Mouse (Mus musculus): ENCODE measurements at regions not wholly inside any gene's neighbourhood (a gene's known extent, or its start where the extent isn't known, plus 50 kb on each side); places are given as distances from the start of the nearest gene placed in this dataset.

DNA sequence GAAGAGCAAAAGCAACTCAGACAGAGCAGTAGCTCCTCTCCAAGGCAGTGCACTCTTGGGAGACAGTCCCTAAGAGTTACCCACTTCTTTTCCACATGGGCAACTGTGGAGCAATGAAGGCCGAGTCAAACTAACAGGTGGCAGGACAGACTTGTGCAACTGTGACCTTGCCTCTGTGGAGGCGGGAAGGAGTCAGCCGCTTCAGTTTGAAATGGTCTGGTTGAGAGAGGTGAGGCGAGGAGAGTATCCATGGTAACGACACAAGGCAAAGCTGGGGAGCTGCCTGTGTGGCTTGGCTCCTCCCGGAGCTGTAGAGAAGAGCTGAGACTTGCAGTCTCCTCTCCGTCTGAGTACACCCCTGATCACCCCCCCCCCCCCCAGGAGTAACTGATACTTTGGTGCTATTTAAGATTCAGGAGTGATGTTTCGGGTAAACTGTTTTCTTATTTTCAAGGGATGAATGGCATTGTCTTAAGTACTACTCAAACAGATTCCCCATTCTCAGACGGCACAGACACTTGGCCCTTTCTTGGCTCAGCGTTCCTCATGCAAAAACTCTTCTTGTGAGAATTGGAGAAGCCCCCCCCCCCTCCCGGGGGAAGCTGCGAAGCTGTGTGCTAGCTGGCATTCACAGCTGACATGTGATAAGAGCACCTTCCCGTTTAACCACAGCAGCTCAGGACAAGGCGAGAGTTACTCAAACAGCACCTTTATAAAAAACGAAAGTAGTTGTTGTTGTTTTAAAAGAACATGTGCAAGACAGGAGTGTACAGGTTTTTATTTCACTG lies 54.9 kb upstream of the Chst1 start:
- no peak for DNase-seq (ENCODE audit: low spot score)

GRCm38 (mm10) chr2:92540841-92541240 lies 58.7 kb upstream of the Chst1 start:
- no peak for DNase-seq (ENCODE audit: low spot score)

GRCm38 (mm10) chr2:92531996-92532395 lies 67.5 kb upstream of the Chst1 start:
- no peak for DNase-seq (ENCODE audit: low spot score)

- no peak for DNase-seq (ENCODE audit: low spot score)
Observed at GRCm38 (mm10) chr2:92530677-92531076, 68.8 kb upstream of the Chst1 start.

GRCm38 (mm10) chr2:92529670-92530322 lies 69.5 kb upstream of the Slc35c1 start:
- DNase-seq (ENCODE audit: low spot score) = no peak

GRCm38 (mm10) chr2:92529071-92529641 lies 68.8 kb upstream of the Slc35c1 start:
- peak; percentile 86 for DNase-seq (ENCODE audit: low spot score)

DNA sequence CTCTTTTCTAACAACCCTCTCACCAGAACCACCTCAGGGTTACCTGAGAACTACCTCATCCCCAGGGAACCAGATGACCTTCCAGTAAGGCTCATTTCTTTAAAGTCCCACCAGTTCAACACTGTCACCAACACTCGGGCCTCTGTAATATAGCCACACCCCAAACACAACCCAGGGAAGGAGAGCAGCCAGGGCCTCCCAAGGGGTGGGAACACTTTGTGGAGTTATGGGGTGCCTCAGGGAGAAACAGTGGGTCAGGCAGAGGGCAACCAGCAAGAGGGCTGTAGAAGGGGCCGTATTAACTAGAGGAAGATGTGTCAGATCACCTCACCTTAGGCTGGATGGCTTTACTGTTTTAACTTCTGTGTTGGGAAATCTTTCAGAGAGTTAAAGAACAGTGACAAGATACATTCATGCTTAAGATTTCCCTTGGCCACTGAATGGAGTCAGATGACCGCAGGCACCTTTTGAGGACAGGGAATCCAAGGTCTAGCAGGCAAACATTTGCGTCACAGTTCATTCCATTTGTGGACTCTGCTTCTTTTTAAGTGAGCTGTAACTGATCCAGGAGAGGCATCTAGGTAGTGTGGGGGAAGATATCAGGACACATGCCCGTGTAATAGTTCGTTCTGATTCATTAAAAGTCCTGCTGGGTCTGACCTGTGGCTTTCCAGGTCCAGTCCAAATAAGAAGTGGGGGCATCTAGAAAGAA lies 67.9 kb upstream of the Slc35c1 start:
- peak; percentile 49 for DNase-seq (ENCODE audit: low spot score)

GRCm38 (mm10) chr2:92526676-92527395 lies 66.5 kb upstream of the Slc35c1 start:
- no peak for DNase-seq (ENCODE audit: low spot score)

DNA sequence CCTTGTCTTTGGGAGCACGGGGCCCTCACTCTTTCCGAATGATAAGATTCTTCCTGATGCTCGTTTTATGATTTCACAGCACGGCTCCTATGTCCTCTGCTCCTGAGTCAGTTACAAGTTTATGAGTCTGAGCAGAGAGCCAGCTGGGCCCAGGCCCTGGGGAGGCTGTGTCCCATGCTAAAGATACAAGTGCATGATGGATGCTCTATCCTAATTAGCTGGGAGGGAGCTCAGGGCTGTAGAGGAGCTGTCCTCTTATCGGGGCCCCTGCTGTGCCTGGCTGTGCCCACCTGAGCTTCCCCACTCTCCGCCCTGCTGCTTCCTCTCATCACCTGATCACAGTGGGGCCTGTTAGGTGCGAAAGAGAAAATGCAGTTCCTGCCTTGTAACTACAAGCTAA lies 65.3 kb upstream of the Slc35c1 start:
- no peak for DNase-seq (ENCODE audit: low spot score)

DNA sequence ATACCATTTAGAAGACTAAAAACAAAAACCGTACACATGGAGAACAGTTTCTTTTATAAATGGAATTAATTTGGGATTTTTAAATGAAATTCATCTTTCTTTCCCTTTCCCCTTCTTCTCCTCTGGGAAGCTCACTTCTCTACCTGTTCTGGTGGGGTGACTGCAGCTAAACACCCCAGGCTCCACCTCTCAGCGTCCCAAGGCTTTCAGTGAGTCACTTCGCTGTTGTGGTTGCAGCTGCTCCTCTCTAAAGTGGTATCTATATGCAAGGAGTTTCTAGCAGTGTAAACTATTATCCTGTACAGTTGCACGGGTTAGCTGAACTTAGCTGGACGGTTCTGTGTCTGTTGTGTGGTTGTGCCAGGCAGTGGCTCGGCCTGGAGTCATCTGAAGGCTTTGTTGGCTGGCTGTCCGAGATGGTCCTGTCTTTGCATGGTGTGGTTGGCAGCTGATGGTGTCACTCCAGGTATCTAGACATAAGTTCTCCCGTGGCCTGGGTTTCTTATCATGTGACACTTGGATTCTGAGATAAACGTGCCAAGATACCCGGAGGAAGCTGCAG lies 64.8 kb upstream of the Slc35c1 start:
- no peak for DNase-seq (ENCODE audit: low spot score)

DNA sequence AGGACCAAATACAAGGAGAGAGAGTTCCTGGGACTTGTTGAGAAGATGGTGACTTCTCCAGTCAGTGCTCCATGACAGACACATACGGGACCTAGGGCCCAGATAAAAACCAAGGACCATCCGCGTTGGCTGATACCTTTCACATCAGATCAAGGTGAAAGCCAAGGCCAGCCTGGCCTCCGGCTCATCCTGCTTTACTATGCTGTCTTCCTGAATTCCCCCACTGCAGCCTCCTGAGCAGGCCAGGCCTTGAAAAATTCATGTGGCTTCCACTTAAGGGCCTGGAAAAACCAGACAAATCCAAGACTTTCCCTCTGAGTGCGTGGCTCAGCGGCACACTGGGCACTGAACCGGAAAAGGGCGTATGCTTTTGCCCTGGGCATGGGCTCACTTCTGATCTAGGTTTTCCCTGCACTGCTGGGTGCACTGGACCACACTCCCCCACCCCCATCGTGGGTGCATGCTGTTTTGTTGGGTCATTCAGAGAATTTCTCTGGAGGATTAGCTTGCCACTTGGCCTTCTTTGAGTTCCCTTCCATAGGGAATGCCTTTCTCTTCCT lies 64.1 kb upstream of the Slc35c1 start:
- no peak for DNase-seq (ENCODE audit: low spot score)

DNA sequence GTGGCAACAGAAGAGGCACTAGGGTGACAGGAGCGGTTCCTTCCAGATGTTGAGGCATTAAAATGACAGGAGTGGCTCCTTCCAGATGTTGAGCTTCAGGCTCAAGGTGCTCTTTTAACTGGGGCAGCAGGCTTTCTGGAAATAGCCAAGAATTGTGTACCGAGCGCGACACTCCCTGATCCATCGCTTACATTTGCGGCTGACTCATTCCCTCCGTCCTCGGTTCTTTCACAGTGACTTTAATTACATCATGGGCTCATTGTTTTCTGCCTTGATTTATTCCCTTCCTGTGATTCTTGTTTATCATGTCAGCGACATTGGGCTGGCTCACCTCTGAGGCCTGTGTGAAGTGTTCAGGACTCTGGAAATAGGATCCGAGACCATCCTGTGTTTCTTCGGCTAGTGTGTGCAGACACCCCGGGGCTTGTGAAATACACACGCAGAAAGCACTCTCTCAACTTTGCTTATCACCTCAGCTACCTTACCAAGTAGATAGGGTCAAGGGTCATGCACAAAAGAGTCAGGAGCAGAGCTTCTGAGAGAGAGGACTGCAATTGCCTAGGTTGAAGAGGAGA lies 63.1 kb upstream of the Slc35c1 start:
- DNase-seq (ENCODE audit: low spot score) = peak; percentile 52

- DNase-seq (ENCODE audit: low spot score) = peak; percentile 49
Observed at GRCm38 (mm10) chr2:92521527-92521926, 61.2 kb upstream of the Slc35c1 start.

GRCm38 (mm10) chr2:92519396-92519795 lies 59.1 kb upstream of the Slc35c1 start:
- DNase-seq (ENCODE audit: low spot score) = no peak

DNA sequence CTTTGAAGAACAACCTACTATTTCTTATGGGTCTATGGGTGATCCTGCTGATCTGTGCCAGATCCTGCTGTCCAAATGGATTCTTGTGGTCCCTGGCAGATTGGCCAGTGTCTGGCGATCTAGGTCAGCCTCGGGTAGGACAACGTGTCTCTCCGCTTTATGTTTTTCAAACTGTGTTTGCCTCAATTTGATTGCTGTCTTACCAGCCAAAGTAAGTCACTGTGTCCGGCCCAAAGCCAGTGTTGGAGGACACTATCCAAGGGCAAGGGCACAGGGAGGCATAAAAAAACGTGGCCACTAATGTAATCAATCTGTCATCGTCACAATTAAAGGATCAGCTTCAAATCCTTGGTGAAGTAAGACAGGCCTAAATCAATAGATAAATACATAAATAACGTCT lies 58.6 kb upstream of the Slc35c1 start:
- DNase-seq (ENCODE audit: low spot score) = no peak

DNA sequence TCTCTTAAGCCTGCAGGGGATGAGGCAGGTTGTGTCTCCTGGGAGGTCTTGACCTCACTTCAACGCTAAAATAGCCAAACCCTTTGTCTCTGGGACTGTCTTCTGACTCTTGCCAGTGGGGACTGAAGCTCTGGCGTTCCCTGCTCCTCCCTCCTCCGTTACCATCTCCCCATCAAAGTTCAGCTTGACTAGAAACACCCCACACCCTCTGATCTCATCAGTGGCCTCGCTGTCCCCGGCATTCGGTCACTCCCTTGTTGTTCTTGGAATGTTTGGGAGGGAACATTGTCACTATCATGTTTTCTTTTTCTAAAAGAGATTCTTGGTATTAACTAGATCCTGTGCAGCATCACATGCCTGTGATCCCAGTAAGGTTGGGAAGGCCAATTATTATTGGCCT lies 54.6 kb upstream of the Slc35c1 start:
- DNase-seq (ENCODE audit: low spot score) = no peak

DNA sequence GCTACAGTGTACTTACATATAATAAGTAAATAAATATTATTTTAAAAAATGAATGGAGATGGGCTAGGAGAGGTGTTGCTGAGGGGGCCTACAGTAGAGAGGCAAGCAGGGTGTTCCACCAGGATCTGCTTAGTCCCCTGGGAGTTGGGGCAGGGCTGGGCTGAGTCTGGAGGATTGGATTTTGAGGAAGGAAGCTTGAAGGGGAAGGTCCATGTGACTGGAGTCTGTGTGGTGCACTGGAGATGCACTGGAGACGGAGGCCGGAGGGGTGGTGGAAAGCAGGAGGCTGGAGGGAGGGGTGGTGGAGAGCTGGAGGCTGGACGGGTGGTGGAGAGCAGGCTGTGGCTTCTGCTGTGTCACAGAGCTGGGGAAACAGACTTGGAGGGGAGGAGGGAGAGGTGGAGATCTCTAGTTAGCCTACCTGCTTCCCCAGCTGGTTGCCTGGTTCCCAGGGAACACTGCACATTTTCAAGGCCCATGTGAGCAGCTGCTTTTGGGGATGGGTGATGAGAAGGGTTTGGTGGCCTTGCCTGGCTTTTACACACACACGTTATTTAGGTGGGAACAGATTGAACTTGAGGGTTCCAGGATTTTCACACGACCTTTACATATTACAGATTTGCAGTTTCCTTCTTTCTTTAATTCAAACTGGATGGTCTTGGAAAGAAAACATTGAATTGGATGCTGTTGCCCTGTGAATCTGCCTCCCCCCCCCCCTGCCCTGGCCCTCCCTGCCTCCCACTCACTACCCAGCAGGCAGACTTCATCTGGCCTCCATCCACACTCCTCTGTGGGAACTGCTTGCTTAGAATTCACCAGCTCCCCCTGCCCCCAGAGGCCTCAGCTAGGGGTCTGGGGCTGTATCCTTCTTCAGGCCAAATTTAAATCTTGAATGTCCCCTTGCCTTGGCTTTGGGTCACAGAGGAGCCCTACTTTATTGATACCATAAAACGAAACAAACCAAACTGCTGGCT lies 51.7 kb upstream of the Slc35c1 start:
- no peak for DNase-seq (ENCODE audit: low spot score)
